Mouse (Mus musculus) intestine, embryonic 16.5 days (tissue): ENCODE measurements around the gene Ces1h. TPM values are rescaled to one million over a fixed set of nuclear protein-coding genes. Genes with fewer than 3 reads are reported as not detected.
A peak's percentile ranks its signal among the peaks of the same experiment; 100 is the strongest.

Experiments used
- ATAC-seq: fragments of 200-750 bp; cut with Nextera tagmentation; 2 replicates; pipeline ENCODE4 v1.8.0; 2017; ENCODE audit warnings: moderate TSS enrichment, moderate library complexity
- H3K27ac ChIP-seq: fragments of 300-500 bp; sonication (generic); 2 replicates; pipeline ENCODE4 v1.5.1; 2014; ENCODE audit warnings: mild to moderate bottlenecking, low read length
- H3K27me3 ChIP-seq: fragments of 300-500 bp; sonication (generic); replicated peaks from 2 replicates; pipeline ENCODE4 v1.6.1; 2014; ENCODE audit warnings: low read length, control low read depth, mixed read lengths; ENCODE audit not compliant: control insufficient read depth, insufficient read depth
- H3K36me3 ChIP-seq: fragments of 300-500 bp; sonication (generic); 2 replicates; pipeline ENCODE4 v1.6.1; 2014; ENCODE audit warnings: low read length, control low read depth; ENCODE audit not compliant: control insufficient read depth, insufficient read depth
- H3K4me1 ChIP-seq: fragments of 300-500 bp; sonication (generic); 2 replicates; pipeline ENCODE4 v1.6.1; 2014; ENCODE audit warnings: low read length, control low read depth, mixed read lengths; ENCODE audit not compliant: control insufficient read depth, insufficient read depth
- H3K4me2 ChIP-seq: fragments of 300-500 bp; sonication (generic); 2 replicates; pipeline ENCODE4 v1.6.1; 2014; ENCODE audit warnings: low read depth, low read length, control low read depth
- H3K4me3 ChIP-seq: fragments of 300-500 bp; sonication (generic); 2 replicates; pipeline ENCODE4 v1.5.1; 2014; ENCODE audit warnings: mild to moderate bottlenecking, low read length
- H3K9ac ChIP-seq: fragments of 300-500 bp; sonication (generic); 2 replicates; pipeline ENCODE4 v1.6.1; 2014; ENCODE audit warnings: low read depth, low read length
- H3K9me3 ChIP-seq: fragments of 300-500 bp; sonication (generic); 2 replicates; pipeline ENCODE4 v1.6.1; 2016; ENCODE audit warnings: low read length, control low read depth; ENCODE audit not compliant: control insufficient read depth
- WGBS: fragments of 180-500 bp; shearing (Covaris S2); extraction: QIAGEN DNeasy Blood & Tissue Kit; methylation state at CpG from one replicate; pipeline ENCODE4 v1.1.7; 2014; 5-methylcytosine and 5-hydroxymethylcytosine counted together
- polyA plus RNA-seq: library from polyadenylated mRNA; unstranded; fragments of >200 nt; fragmentation: Nextera tagmentation; extraction: Ambion mirVana; gene quantifications from 2 replicates; pipeline ENCODE4 v1.2.1, GENCODE M21; 2015

The Ces1h gene
- polyA plus RNA-seq, 1 experiment from 2014 or later: not detected

- WGBS: 23% methylated on average over 3 of the region's 3 CpGs
- H3K4me3 ChIP-seq: no peak within 1 kb of the TSS
- no peak within 1 kb of the TSS for H3K4me2 ChIP-seq
- no peak within 1 kb of the TSS for H3K27ac ChIP-seq
- ATAC-seq: no peak
- H3K36me3 ChIP-seq: no peaks in the 10 kb centered on the region
- H3K27me3 ChIP-seq: no peaks in the 10 kb centered on the region
- H3K9me3 ChIP-seq: no peaks in the 10 kb centered on the region
- no peaks in the 10 kb centered on the region for H3K4me1 ChIP-seq
- H3K9ac ChIP-seq: no peak within 1 kb of the TSS
Observed at GRCm38 (mm10) chr8:93337207-93337606, 42.3 kb downstream of the Ces1h start, which contains the start of gene Ces1g. Ces1g (minus strand) TSS chr8:93337308.

GRCm38 (mm10) chr8:93332703-93333102 lies 46.8 kb downstream of the Ces1h start:
- no peaks in the 10 kb centered on the region for H3K9me3 ChIP-seq
- ATAC-seq: peak; percentile 96
- peak overlapping the region; percentile 46 for H3K27ac ChIP-seq

GRCm38 (mm10) chr8:93331151-93331550 lies 48.4 kb downstream of the Ces1h start:
- Histone ChIP-seq H3K9me3 (no peaks in the 10 kb centered on the region), H3K4me1 (no peaks in the 10 kb centered on the region), H3K4me2 (no peak overlapping the region), H3K27me3 (no peaks in the 10 kb centered on the region), H3K9ac (no peak overlapping the region), H3K27ac (no peak overlapping the region), H3K4me3 (no peak overlapping the region), H3K36me3 (no peaks in the 10 kb centered on the region)
- ATAC-seq: no peak
- WGBS: 92% methylated on average over 2 of the region's 2 CpGs

More at GRCm38 (mm10) chr8:93332703-93333102, 46.8 kb downstream of the Ces1h start:
- Histone ChIP-seq H3K9ac (no peak overlapping the region), H3K4me1 (no peaks in the 10 kb centered on the region), H3K4me3 (no peak overlapping the region), H3K36me3 (no peaks in the 10 kb centered on the region), H3K27me3 (no peaks in the 10 kb centered on the region), H3K4me2 (no peak overlapping the region)
- WGBS: 62% methylated on average over 1 of the region's 1 CpGs

GRCm38 (mm10) chr8:93325123-93325522 lies 54.4 kb downstream of the Ces1h start:
- WGBS: 62% methylated on average over 2 of the region's 2 CpGs
- no peak overlapping the region for H3K27ac ChIP-seq
- ATAC-seq: peak; percentile 87
- no peak overlapping the region for H3K4me3 ChIP-seq
- H3K4me2 ChIP-seq: no peak overlapping the region
- no peak overlapping the region for H3K9ac ChIP-seq
- no peaks in the 10 kb centered on the region for H3K36me3 ChIP-seq
- no peaks in the 10 kb centered on the region for H3K4me1 ChIP-seq
- H3K9me3 ChIP-seq: no peaks in the 10 kb centered on the region
- no peaks in the 10 kb centered on the region for H3K27me3 ChIP-seq

- no peaks in the 10 kb centered on the region for H3K36me3 ChIP-seq
Observed at GRCm38 (mm10) chr8:93317031-93317430, 62.5 kb downstream of the Ces1h start.

GRCm38 (mm10) chr8:93315557-93315956 lies 64.0 kb downstream of the Ces1h start:
- 87% methylated on average over 2 of the region's 2 CpGs for WGBS

More at GRCm38 (mm10) chr8:93317031-93317430, 62.5 kb downstream of the Ces1h start:
- Histone ChIP-seq H3K27ac (no peak overlapping the region), H3K4me3 (no peak overlapping the region), H3K4me1 (no peaks in the 10 kb centered on the region), H3K9ac (no peak overlapping the region), H3K4me2 (no peak overlapping the region), H3K9me3 (no peaks in the 10 kb centered on the region), H3K27me3 (no peaks in the 10 kb centered on the region)
- 90% methylated on average over 2 of the region's 2 CpGs for WGBS
- no peak for ATAC-seq

More at GRCm38 (mm10) chr8:93315557-93315956, 64.0 kb downstream of the Ces1h start:
- Histone ChIP-seq H3K27ac (no peak overlapping the region), H3K36me3 (no peaks in the 10 kb centered on the region), H3K4me1 (no peaks in the 10 kb centered on the region), H3K27me3 (no peaks in the 10 kb centered on the region), H3K9ac (no peak overlapping the region), H3K4me3 (no peak overlapping the region), H3K9me3 (no peaks in the 10 kb centered on the region), H3K4me2 (no peak overlapping the region)
- no peak for ATAC-seq

Other genes starting within 250 kb of the Ces1h start
- 2.9 and 3.8 TPM in 2 replicates for gene Ces1c, start 248.4 kb downstream of the Ces1h start, polyA plus RNA-seq
- gene Ces1d, start 181.9 kb downstream of the Ces1h start, polyA plus RNA-seq: 1.2 and 1.4 TPM in 2 replicates
- gene Ces1e, start 150.1 kb downstream of the Ces1h start, polyA plus RNA-seq: 4.3 and 4.5 TPM in 2 replicates
- 0.13 and 0.43 TPM in 2 replicates for gene Ces1f, start 100.0 kb downstream of the Ces1h start, polyA plus RNA-seq
- 0.16 and 0.20 TPM in 2 replicates for gene Ces1g, start 42.4 kb downstream of the Ces1h start, polyA plus RNA-seq
- not detected in 2 replicates for gene Ces5a, start 156.1 kb upstream of the Ces1h start, polyA plus RNA-seq